Mouse (Mus musculus) monocyte, adult 5-6 weeks (primary cell): ENCODE results near the gene Adamts17. TPM values are rescaled to one million over a fixed set of nuclear protein-coding genes. Genes with fewer than 3 reads are reported as not detected.

Experiments used
- ATAC-seq: fragments of 153-309, 156-312 bp; replicated peaks from 2 replicates; pipeline ENCODE4 v1.8.0; 2017; ENCODE audit warnings: mild to moderate bottlenecking; ENCODE audit not compliant: low TSS enrichment, insufficient number of reproducible peaks, severe bottlenecking, poor library complexity, low FRiP score
- total RNA-seq: library from RNA; stranded (forward); fragments of 200-1000, 200-491, 200-594 nt; gene quantifications from 3 replicates; pipeline ENCODE4 v1.2.3, GENCODE M21; 2017

Gene Adamts17
- total RNA-seq, 1 experiment from 2014 or later = not detected

DNA sequence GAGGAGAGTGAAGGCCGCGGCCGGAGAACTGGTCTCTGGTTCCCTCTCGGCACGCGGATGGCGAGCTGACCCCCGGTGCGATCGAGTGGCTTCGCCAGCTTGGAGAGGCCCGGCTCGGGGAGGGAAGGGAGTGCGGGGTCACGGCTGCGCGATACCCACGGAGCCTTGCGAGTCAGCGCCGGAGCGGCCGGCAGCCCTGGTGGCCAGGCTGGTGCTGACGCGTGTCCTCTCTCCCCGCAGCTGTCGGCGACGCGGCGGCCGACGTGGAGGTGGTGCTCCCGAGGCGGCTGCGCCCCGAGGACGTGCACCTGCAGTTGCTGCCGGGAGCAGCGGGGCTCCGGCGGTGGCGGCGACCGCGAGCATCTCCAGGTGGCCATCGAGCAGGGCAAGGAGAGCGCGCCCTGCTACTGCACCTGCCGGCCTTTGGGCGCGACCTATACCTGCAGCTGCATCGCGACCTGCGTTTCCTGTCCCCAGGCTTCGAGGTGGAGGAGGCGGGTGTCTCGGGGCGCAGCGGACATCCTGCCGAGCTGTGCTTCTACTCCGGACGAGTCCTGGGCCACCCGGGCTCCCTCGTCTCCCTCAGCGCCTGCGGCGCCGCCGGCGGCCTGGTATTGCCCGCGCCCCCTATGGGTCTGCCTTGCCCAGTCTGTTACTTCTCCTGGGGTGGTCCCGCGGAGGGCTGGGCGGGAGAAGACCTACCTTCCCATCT is 629 bp downstream of the Adamts17 start:
- no peak for ATAC-seq

DNA sequence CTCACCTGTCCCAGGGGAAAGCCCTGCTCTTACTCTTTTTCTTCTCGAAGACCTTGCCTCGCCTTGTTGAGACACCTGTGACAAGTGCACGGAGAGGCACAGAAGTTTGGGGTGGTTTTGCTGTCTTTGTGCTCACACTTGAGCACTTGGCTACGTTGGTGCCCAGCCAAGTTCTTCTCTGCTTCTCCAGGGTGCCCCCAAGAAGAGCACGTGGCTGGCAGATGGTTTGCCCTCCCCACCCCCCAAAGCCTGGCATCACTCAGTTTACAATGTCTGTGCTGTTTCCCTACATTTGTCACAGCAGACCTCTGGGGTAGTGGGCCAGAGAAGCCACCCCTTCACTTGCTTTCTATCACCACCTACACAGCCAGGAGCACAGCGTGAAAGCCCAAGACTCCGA is 1.6 kb downstream of the Adamts17 start:
- no peak for ATAC-seq

DNA sequence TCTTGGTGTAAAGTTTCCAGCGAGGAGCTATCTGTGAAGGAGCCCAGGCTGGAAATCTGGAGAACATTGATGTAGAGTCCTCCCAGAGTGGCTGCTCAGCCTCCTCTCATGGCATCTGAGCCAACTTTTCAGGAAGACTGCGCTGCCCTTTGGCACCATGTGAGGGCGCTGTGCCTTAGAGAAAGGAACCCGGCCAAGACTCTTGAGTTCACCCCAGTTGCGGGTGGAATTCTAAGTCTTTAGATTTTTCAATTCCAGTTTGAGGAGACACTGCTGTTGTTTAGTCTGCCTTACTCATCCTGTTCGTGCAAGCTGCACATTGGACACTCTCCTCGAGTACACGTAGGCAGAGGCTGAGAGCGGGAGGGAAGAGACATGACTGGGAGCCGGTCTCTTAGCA is 2.5 kb downstream of the Adamts17 start:
- ATAC-seq = no peak

- ATAC-seq = no peak
These were observed 4.3 kb downstream of the Adamts17 start for GRCm38 (mm10) chr7:66843846-66844245.

- ATAC-seq = no peak
These were observed 7.0 kb downstream of the Adamts17 start for GRCm38 (mm10) chr7:66846582-66846981.

GRCm38 (mm10) chr7:66847299-66847698 is 7.8 kb downstream of the Adamts17 start:
- ATAC-seq = no peak

DNA sequence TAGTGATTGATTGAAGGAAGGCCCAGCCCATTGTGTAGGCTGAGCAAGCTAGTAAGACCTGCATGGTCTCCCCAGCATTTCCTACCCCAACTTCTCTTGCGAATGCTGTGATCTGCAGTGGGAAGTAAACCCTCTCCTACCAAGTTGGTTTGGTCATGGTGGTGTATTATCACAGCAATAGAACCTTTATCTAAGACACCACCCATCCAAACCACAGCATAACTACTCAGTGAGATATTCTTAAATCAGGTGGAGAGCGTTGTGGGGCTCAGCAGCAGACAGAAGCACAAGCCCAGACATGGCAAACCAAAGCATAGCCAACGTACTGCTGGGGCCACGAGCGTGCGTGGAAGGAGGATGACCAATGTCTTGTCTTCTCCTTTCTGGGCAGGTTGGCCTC is 9.8 kb downstream of the Adamts17 start:
- ATAC-seq = no peak

GRCm38 (mm10) chr7:66852164-66852563 is 12.6 kb downstream of the Adamts17 start:
- no peak for ATAC-seq

DNA sequence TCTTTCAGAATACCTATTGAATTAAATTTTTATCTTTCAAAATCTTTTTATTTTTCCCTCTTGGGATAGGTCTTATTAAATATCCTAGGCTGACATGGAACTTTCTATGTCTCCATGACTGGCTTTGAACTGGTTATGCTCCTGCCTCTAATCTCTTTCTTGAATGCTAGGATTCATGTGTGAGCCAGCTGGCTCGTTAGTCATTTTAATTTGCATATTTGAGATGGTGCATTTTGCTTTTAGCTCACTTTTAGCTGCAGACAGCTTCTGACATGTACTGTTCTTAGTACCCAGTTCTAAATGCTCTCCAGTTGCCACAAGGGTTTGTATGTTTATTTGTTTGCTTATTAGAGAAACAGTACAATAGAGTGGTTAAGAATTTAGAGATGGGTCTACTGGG is 18.1 kb downstream of the Adamts17 start:
- no peak for ATAC-seq

- ATAC-seq = no peak
These were observed 18.9 kb downstream of the Adamts17 start for GRCm38 (mm10) chr7:66858247-66859075.

DNA sequence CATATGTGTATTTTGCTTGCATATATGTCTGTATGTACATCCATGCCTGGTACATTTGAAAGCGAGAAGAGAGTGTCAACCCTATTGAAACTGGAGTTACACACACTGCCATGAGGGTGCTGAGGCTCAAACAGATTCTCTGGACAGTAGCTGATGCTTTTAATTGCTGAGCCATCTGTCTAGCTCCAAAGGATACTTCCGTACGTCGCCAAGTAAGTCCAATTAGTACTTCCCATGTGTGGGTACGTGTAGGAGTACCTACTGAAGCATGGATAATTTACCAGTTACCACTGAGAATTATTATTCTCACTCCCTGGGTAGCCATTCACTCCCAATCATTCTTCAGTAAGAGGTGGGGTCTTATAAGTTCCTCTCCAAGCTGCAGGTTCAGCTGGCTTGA is 19.7 kb downstream of the Adamts17 start:
- ATAC-seq = no peak

DNA sequence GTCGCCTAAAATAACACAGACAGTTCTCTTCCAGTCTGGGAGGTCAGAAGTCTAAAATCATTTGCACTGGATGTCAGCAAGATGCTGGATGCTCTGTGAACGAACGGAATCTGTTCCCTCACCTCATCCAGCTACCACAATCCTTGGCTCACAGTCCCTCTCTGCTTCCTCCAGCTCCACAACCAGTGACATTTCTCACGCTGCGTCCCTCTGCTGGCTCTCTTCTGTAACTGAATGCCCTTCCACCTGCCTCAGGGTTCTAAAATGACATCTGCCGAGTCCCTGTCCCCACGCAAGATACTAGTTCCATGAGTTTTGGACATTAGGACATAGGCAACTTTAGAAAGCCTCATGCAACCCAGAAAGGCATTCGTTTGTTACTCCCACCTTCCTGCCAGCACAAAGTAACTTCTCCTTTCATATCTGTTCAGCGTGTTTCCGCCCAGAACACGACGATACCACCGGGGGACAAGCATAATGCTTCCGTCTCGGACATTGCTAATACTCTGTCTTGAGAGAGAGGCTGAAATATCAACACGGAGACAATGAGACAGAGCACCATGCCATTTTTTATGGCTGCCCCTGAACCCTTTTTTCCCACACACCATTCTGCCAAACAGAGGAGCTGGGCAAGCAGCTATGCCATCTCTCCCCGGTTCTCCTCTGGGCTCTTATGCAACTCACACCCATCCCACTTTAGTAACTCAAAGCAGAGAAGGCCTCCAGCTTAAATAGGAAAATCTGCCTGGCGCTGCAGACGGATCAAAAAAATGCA is 27.6 kb downstream of the Adamts17 start:
- ATAC-seq = no peak

GRCm38 (mm10) chr7:66867719-66868501 is 28.4 kb downstream of the Adamts17 start:
- ATAC-seq = no peak

DNA sequence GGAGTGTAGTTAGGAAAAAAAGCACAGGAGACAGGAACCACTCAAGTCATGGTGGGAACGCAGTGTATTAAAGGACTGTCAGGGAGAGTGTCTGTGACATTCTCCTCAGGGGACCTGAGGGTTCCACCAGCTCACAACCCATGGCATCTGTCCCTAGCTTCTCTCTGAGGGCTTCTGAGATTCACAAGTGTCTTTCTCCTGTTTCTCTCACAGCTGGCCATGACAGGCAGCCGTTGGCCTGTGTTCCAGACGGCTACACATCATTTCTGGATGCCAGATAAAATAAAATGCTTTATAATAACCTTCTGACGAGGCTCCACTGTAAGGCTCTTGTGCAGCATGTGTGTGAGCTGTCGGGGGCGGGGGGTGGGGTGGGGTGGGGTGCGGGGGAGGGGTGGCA is 32.0 kb downstream of the Adamts17 start:
- no peak for ATAC-seq

GRCm38 (mm10) chr7:66871940-66872511 is 32.5 kb downstream of the Adamts17 start:
- no peak for ATAC-seq

- no peak for ATAC-seq
These were observed 33.7 kb downstream of the Adamts17 start for GRCm38 (mm10) chr7:66873235-66873634.

GRCm38 (mm10) chr7:66891431-66891830 is 51.9 kb downstream of the Adamts17 start:
- ATAC-seq = no peak

DNA sequence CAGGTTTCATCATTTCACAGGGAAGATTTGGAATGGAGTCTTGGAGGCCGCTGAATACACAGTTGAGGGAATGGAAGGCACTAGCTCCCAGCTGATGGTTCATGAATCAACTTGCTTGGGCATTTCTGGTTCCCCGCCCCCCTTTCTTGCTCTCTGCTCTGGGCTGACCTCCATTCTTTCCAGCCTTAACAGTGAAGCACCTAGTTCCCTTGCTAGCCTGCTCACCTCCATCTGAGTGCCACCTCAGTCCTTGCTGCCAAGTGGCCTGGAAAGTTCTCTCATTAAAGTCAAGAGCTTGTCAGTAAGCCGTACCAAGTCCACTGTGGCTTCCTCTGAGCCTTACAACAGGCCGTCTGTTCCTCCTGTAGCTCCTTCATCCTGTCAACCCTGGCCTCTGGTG is 52.6 kb downstream of the Adamts17 start:
- ATAC-seq = no peak
